Mouse (Mus musculus) MEL (cell line): ENCODE results near the gene Syk. TPM values are rescaled to one million over a fixed set of nuclear protein-coding genes. Genes with fewer than 3 reads are reported as not detected.

ENCODE experiments used
- DNase-seq: peaks from one replicate; pipeline ENCODE4 v3.0.0; 2011; ENCODE audit warnings: low read depth, low spot score
- H3K27ac ChIP-seq: 2 replicates; pipeline ENCODE4 v1.5.1; 2012; ENCODE audit warnings: low read depth, mild to moderate bottlenecking, control low read depth, low read length, moderate library complexity; ENCODE audit not compliant: control insufficient read depth
- H3K27me3 ChIP-seq, 2 experiments: fragments of 150-350 bp in 1 of 2; sonication (generic) in 1 of 2; 2 replicates each; pipeline ENCODE4 v1.6.1; 2012; ENCODE audit warnings: low read length in 2 of 2, mild to moderate bottlenecking in 2 of 2, improper control_type of control experiment in 1 of 2, moderate library complexity in 1 of 2; ENCODE audit not compliant: insufficient read depth in 2 of 2, control insufficient read depth in 1 of 2
- H3K36me3 ChIP-seq, 2 experiments: 2 replicates each; pipeline ENCODE4 v1.6.1; 2012 to 2014; ENCODE audit warnings: low read length in 2 of 2, improper control_type of control experiment in 1 of 2, inconsistent platforms in 1 of 2, mild to moderate bottlenecking in 1 of 2; ENCODE audit not compliant: insufficient read depth in 2 of 2, control insufficient read depth in 1 of 2
- H3K4me1 ChIP-seq, 2 experiments: fragments of 150-350 bp in 1 of 2; sonication (generic) in 1 of 2; 2 replicates each; pipeline ENCODE4 v1.6.1; 2012; ENCODE audit warnings: low read length in 2 of 2, improper control_type of control experiment in 1 of 2, mild to moderate bottlenecking in 1 of 2; ENCODE audit not compliant: insufficient read depth in 2 of 2, control insufficient read depth in 1 of 2
- H3K4me3 ChIP-seq, 2 experiments: fragments of 150-350 bp in 1 of 2; sonication (generic) in 1 of 2; 2 replicates each; pipeline ENCODE4 v1.5.1; 2012; ENCODE audit warnings: low read depth in 2 of 2, low read length in 2 of 2, mild to moderate bottlenecking in 2 of 2, moderate library complexity in 2 of 2, control low read depth in 1 of 2, improper control_type of control experiment in 1 of 2; ENCODE audit not compliant: control insufficient read depth in 1 of 2, insufficient read depth in 1 of 2
- H3K79me2 ChIP-seq: 2 replicates; pipeline ENCODE4 v1.6.1; 2012; ENCODE audit warnings: mild to moderate bottlenecking, low read length, moderate library complexity; ENCODE audit not compliant: control insufficient read depth, poor library complexity, insufficient read depth
- H3K9ac ChIP-seq: 2 replicates; pipeline ENCODE4 v1.6.1; 2012; ENCODE audit warnings: low read depth, mild to moderate bottlenecking, control low read depth, low read length, moderate library complexity; ENCODE audit not compliant: control insufficient read depth, poor library complexity, severe bottlenecking
- H3K9me3 ChIP-seq: fragments of 150-350 bp; sonication (generic); replicated peaks from 2 replicates; pipeline ENCODE4 v1.6.1; 2012; ENCODE audit warnings: mild to moderate bottlenecking, low read length, improper control_type of control experiment, moderate library complexity; ENCODE audit not compliant: insufficient read depth
- BHLHE40 ChIP-seq: IDR thresholded peaks from 2 replicates; pipeline ENCODE4 v1.6.1; 2012; ENCODE audit warnings: low read depth, mild to moderate bottlenecking, inconsistent platforms, low read length, improper control_type of control experiment, borderline replicate concordance
- CHD2 ChIP-seq: IDR thresholded peaks from 2 replicates; pipeline ENCODE4 v1.6.1; 2011; ENCODE audit warnings: low read length, improper control_type of control experiment
- ELF1 ChIP-seq: IDR thresholded peaks from 2 replicates; pipeline ENCODE4 v1.6.1; 2014; ENCODE audit warnings: low read depth, mild to moderate bottlenecking, inconsistent platforms, low read length, improper control_type of control experiment, moderate library complexity
- EP300 ChIP-seq, 2 experiments: IDR thresholded peaks; 2 replicates each; pipeline ENCODE4 v1.6.1; 2011; ENCODE audit warnings: improper control_type of control experiment in 2 of 2, low read length in 2 of 2, low read depth in 1 of 2, mild to moderate bottlenecking in 1 of 2
- ETS1 ChIP-seq: IDR thresholded peaks from 2 replicates; pipeline ENCODE4 v1.6.1; 2012; ENCODE audit warnings: low read depth, mild to moderate bottlenecking, inconsistent platforms, low read length, improper control_type of control experiment, moderate library complexity
- MAZ ChIP-seq: IDR thresholded peaks from 2 replicates; pipeline ENCODE4 v1.6.1; 2012; ENCODE audit warnings: low read depth, mild to moderate bottlenecking, inconsistent platforms, low read length, improper control_type of control experiment
- MEF2A ChIP-seq: IDR thresholded peaks from 2 replicates; pipeline ENCODE4 v1.6.1; 2014; ENCODE audit warnings: low read depth, mild to moderate bottlenecking, inconsistent platforms, low read length, improper control_type of control experiment; ENCODE audit not compliant: poor library complexity, insufficient replicate concordance, severe bottlenecking; ENCODE audit errors: extremely low read depth
- RCOR1 ChIP-seq: IDR thresholded peaks from 2 replicates; pipeline ENCODE4 v1.6.1; 2012; ENCODE audit warnings: low read depth, mild to moderate bottlenecking, inconsistent platforms, low read length, improper control_type of control experiment
- USF2 ChIP-seq, 2 experiments: IDR thresholded peaks; 2 replicates each; pipeline ENCODE4 v1.6.1; 2011 to 2012; ENCODE audit warnings: improper control_type of control experiment in 2 of 2, low read length in 2 of 2, borderline replicate concordance in 1 of 2, inconsistent platforms in 1 of 2, low read depth in 1 of 2, mild to moderate bottlenecking in 1 of 2; ENCODE audit not compliant: insufficient read depth in 1 of 2
- ZC3H11A ChIP-seq: IDR thresholded peaks from 2 replicates; pipeline ENCODE4 v1.6.1; 2012; ENCODE audit warnings: low read depth, mild to moderate bottlenecking, inconsistent platforms, low read length, improper control_type of control experiment
- polyA plus RNA-seq, 2 experiments: library from polyadenylated mRNA; stranded (reverse) in 1 of 2; unstranded in 1 of 2; fragments of >175 nt in 1 of 2; fragments of >200 nt in 1 of 2; gene quantifications; 2 replicates each; pipeline versions ENCODE4 v1.2.1 to v1.2.4; 2012; ENCODE audit warnings: low replicate concordance in 2 of 2, low read depth in 1 of 2; ENCODE audit not compliant: insufficient read length in 2 of 2, insufficient read depth in 1 of 2, missing spikeins in 1 of 2
- total RNA-seq: library from RNA; depleted of rRNA; stranded (reverse); fragments of 300-350 nt; gene quantifications from 2 replicates; pipeline ENCODE4 v1.2.3, GENCODE M21; 2012

Gene Syk
- total and polyA plus RNA-seq, 3 experiments: 14.4 to 23.8 TPM; not detected in 1

DNA sequence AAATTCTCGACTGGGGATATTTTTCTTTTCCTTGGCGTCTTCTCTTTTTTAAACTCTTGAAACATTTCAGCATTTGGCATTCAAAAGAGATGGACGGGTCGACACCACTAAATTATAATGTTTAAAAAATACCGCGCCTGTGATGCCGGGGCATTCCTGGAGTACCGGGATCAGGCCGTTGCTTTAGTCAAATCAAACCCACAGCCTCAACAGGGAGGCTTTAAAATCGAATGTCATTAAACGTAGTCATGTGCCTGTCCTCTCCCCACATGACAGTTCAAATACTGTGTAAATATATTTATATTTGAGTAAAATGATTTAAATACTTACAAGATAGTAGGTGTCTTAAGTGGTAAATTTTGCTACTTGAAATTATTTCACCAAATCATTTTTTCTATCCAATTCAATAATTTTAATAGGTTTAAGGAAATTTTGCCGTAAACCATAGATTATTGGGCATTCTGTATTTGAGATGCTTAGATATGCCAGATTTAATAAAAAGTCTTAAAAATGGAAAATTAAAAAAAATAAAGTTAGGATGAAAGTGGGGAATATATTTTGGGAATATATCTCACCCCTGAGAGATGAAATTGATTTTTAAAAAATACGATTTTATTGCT is 1.1 kb downstream of the Syk start:
- Histone ChIP-seq H3K36me3 (no peaks in the 10 kb centered on the region), H3K9ac (peak overlapping the region; percentile 58), H3K9me3 (no peaks in the 10 kb centered on the region), H3K79me2 (no peaks in the 10 kb centered on the region; the same call in 1 of the 2 replicates), H3K27ac (no peak overlapping the region), H3K27me3 (peaks cover 1 to 2% of the 10 kb centered on the region in 2 experiments; a peak in 1 of 4 replicates), H3K4me3 (peak overlapping the region; percentile 63 to 78), H3K4me1 (peaks cover 0 to 4% of the 10 kb centered on the region in 2 experiments; a peak in 3 of 4 replicates)
- DNase-seq: peak; percentile 16
- TF ChIP-seq ELF1 (no peak), BHLHE40 (0 out of 2 replicates have a peak, but pooled peaks have one; percentile 17), USF2 (IDR thresholded peaks at IDR 0.05; ENCODE audit: borderline replicate concordance in 1 of 2, insufficient read depth in 1 of 2, low read depth in 1 of 2, low read length in 2 of 2) (0 out of 4 replicates have a peak, but pooled peaks of 1 of the 2 experiments have one; percentile 13), ETS1 (no peak)

DNA sequence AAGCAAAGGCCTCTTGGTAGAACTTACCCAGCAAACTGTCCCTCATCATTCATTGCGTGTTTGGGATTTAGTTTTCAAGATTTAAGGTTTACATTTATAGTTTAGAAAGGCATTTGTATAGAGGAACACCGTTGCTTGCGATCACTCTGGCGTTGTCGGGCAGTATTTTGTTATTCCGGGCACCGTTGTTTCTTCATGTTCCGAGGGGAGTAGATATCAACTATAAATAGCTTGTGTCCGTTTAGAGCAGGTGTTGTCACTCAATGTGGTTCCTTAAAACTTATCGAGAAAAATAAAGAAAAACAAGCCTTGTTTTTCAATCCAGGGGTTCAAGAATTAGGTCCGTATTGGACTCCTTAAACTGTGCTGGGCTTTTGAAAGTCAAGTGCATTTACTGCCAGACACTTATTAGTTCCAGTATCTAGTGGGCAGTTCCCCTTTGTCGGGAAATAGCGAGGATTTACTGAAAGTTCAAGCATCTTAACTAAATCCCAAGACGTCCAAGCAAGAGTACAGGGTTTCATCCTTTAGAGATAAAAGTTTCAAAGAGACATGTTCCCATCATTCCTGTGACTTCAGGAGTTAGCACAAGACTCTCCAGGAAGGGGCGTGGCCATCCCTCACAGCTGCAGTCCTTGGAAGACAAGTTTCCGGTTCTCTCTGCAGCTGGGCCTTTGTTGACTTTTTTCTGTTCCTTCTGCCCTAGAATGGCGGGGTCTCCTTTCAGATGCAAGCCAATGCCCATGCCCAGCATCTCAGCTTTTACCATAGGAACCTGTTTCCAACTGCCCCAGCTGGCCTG is 1.9 kb downstream of the Syk start:
- peaks cover 1 to 2% of the 10 kb centered on the region in 2 experiments; a peak in 1 of 4 replicates for H3K27me3 ChIP-seq
- no peaks in the 10 kb centered on the region for H3K9me3 ChIP-seq
- peak; percentile 47 for DNase-seq
- H3K4me3 ChIP-seq: peak overlapping the region; percentile 52 to 78
- no peak for TF ChIP-seq MAZ
- peak in 1 of 2 experiments; percentile 17; a peak in 1 of 4 replicates for TF ChIP-seq EP300 (IDR thresholded peaks at IDR 0.05; ENCODE audit: low read depth in 1 of 2, low read length in 2 of 2)
- H3K79me2 ChIP-seq: no peaks in the 10 kb centered on the region; the same call in 1 of the 2 replicates
- H3K9ac ChIP-seq: peak overlapping the region; percentile 39
- H3K36me3 ChIP-seq: no peaks in the 10 kb centered on the region
- H3K4me1 ChIP-seq: peaks cover 0 to 4% of the 10 kb centered on the region in 2 experiments; a peak in 3 of 4 replicates
- peak overlapping the region; percentile 11; the same call in 1 of the 2 replicates for H3K27ac ChIP-seq

DNA sequence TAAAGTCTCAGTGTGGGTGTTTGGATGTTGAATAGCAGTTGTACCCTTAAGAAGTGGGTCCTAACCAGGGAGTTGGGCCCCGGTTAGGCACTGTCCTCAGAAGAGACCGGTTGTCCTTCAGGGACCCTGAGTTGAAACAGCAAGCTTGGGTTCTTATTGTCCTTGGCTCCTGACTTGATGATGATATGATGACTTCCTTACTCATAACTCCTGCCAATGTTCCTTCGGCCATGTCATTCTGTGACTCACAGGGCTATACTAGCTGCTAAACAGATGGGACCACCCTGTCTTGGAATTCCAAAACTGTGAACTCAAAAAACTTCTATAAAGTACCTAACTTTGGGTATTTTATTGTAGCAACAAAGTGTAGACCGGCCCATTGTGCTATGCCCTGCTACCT is 4.8 kb downstream of the Syk start:
- TF ChIP-seq MEF2A (no peak), RCOR1 (no peak), ZC3H11A (no peak), CHD2 (no peak)
- H3K36me3 ChIP-seq: no peaks in the 10 kb centered on the region
- H3K9ac ChIP-seq: no peak overlapping the region
- H3K9me3 ChIP-seq: no peaks in the 10 kb centered on the region
- H3K4me1 ChIP-seq: peaks cover 0 to 4% of the 10 kb centered on the region in 2 experiments; a peak in 3 of 4 replicates
- DNase-seq: no peak
- H3K27me3 ChIP-seq: peaks cover 1 to 2% of the 10 kb centered on the region in 2 experiments; a peak in 1 of 4 replicates
- no peak overlapping the region for H3K27ac ChIP-seq
- H3K4me3 ChIP-seq: no peak overlapping the region
- no peaks in the 10 kb centered on the region; the same call in 1 of the 2 replicates for H3K79me2 ChIP-seq
